Mouse (Mus musculus) intestine, embryonic 16.5 days (tissue): Measurements from ENCODE around the gene Gm43518. TPM values are rescaled to one million over a fixed set of nuclear protein-coding genes. Genes with fewer than 3 reads are reported as not detected.

Experiments
- ATAC-seq: fragments of 200-750 bp; cut with Nextera tagmentation; 2 replicates; pipeline ENCODE4 v1.8.0; 2017; ENCODE audit warnings: moderate TSS enrichment, moderate library complexity
- H3K27ac ChIP-seq: fragments of 300-500 bp; sonication (generic); 2 replicates; pipeline ENCODE4 v1.5.1; 2014; ENCODE audit warnings: mild to moderate bottlenecking, low read length
- H3K27me3 ChIP-seq: fragments of 300-500 bp; sonication (generic); replicated peaks from 2 replicates; pipeline ENCODE4 v1.6.1; 2014; ENCODE audit warnings: low read length, control low read depth, mixed read lengths; ENCODE audit not compliant: control insufficient read depth, insufficient read depth
- H3K36me3 ChIP-seq: fragments of 300-500 bp; sonication (generic); 2 replicates; pipeline ENCODE4 v1.6.1; 2014; ENCODE audit warnings: low read length, control low read depth; ENCODE audit not compliant: control insufficient read depth, insufficient read depth
- H3K4me1 ChIP-seq: fragments of 300-500 bp; sonication (generic); 2 replicates; pipeline ENCODE4 v1.6.1; 2014; ENCODE audit warnings: low read length, control low read depth, mixed read lengths; ENCODE audit not compliant: control insufficient read depth, insufficient read depth
- H3K4me2 ChIP-seq: fragments of 300-500 bp; sonication (generic); 2 replicates; pipeline ENCODE4 v1.6.1; 2014; ENCODE audit warnings: low read depth, low read length, control low read depth
- H3K4me3 ChIP-seq: fragments of 300-500 bp; sonication (generic); 2 replicates; pipeline ENCODE4 v1.5.1; 2014; ENCODE audit warnings: mild to moderate bottlenecking, low read length
- H3K9ac ChIP-seq: fragments of 300-500 bp; sonication (generic); 2 replicates; pipeline ENCODE4 v1.6.1; 2014; ENCODE audit warnings: low read depth, low read length
- H3K9me3 ChIP-seq: fragments of 300-500 bp; sonication (generic); 2 replicates; pipeline ENCODE4 v1.6.1; 2016; ENCODE audit warnings: low read length, control low read depth; ENCODE audit not compliant: control insufficient read depth
- WGBS: fragments of 180-500 bp; shearing (Covaris S2); extraction: QIAGEN DNeasy Blood & Tissue Kit; methylation state at CpG from one replicate; pipeline ENCODE4 v1.1.7; 2014; 5-methylcytosine and 5-hydroxymethylcytosine counted together
- polyA plus RNA-seq: library from polyadenylated mRNA; unstranded; fragments of >200 nt; fragmentation: Nextera tagmentation; extraction: Ambion mirVana; gene quantifications from 2 replicates; pipeline ENCODE4 v1.2.1, GENCODE M21; 2015

The Gm43518 gene
- polyA plus RNA-seq, 1 experiment from 2014 or later = 1.2 TPM

DNA sequence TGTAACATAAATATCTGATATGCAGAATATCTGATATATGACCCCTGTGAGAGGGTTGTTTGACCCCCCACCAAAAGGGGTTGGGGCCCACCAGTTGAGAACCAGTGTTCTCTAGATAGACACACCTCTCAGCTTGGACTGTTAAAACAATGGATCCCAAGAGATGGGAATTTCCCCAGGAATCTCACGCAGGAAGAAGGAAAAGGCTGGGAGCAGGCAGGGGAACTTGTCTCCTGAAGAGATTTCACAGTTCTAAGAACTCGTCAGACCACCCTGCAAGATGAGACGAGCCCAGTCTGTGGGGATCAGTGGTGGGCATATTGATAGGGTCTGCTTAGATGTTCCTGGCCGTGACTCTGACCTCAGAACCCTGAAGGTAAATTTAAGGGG is 52.8 kb downstream of the Gm43518 start:
- no peaks in the 10 kb centered on the region for H3K9me3 ChIP-seq
- no peak overlapping the region for H3K27ac ChIP-seq
- H3K9ac ChIP-seq = no peak overlapping the region
- H3K36me3 ChIP-seq = no peaks in the 10 kb centered on the region
- peaks cover 23% of the 10 kb centered on the region for H3K4me1 ChIP-seq
- H3K4me3 ChIP-seq = no peak overlapping the region
- H3K27me3 ChIP-seq = no peaks in the 10 kb centered on the region
- WGBS = 62% methylated on average over 4 of the region's 4 CpGs
- no peak overlapping the region for H3K4me2 ChIP-seq
- ATAC-seq = no peak

DNA sequence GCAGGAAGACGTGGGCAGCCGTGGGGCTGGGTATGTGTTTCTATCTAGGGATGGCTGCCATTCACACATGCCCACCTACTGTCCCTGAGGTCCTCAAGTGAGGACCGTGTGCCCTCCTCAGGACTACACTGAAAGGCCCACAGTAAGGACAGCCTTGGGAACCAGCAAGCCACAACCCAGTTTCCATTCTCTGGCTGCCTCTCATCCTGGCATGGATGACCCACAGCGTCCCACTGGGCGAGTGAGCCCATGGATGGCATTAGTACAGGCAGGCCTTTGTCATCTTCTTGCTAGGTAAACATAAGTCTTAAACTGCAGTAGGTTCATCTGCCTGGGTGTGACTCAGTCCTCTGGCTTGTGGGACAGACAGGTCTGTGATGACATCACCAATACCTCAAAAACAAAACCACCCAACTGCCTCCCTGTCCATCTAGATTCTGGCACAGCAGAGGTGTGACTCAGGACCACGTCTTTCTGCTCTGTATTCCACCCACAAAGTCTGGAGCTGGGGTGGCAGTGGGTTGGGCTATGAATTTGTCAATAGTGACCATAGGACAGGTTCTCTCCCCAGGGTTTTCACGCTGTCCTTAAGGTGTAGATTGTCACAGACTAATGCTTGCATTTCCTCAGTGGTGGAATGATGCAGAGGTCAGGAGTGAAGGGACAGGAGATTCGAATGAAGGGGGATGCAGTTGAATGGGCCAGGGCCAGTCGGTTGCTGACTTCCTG is 53.5 kb downstream of the Gm43518 start:
- no peak overlapping the region for H3K9ac ChIP-seq
- H3K4me2 ChIP-seq = no peak overlapping the region
- 70% methylated on average over 9 of the region's 9 CpGs for WGBS
- no peaks in the 10 kb centered on the region for H3K9me3 ChIP-seq
- H3K4me3 ChIP-seq = no peak overlapping the region
- no peaks in the 10 kb centered on the region for H3K36me3 ChIP-seq
- no peaks in the 10 kb centered on the region for H3K27me3 ChIP-seq
- ATAC-seq = no peak
- H3K27ac ChIP-seq = no peak overlapping the region
- peaks cover 28% of the 10 kb centered on the region for H3K4me1 ChIP-seq

DNA sequence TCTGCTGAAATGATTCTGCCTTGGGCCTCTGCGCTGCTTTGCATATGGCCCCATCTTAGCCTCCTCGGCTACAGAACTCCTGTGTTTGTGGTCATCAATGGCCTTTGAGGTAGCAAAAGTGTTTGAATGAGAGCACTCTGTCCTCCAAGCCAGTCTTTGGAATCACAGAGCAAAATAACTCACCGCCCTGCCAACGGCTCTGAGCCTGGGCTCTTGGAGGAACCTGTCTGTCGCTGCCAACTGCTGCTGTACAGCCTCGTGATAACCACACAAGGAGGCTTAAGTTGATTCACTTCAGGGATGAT is 54.0 kb downstream of the Gm43518 start:
- no peak overlapping the region for H3K27ac ChIP-seq
- no peak overlapping the region for H3K4me2 ChIP-seq
- no peaks in the 10 kb centered on the region for H3K36me3 ChIP-seq
- WGBS = 75% methylated on average over 6 of the region's 6 CpGs
- H3K9ac ChIP-seq = no peak overlapping the region
- no peak overlapping the region for H3K4me3 ChIP-seq
- H3K27me3 ChIP-seq = no peaks in the 10 kb centered on the region
- H3K9me3 ChIP-seq = no peaks in the 10 kb centered on the region
- no peak for ATAC-seq
- peaks cover 32% of the 10 kb centered on the region for H3K4me1 ChIP-seq

DNA sequence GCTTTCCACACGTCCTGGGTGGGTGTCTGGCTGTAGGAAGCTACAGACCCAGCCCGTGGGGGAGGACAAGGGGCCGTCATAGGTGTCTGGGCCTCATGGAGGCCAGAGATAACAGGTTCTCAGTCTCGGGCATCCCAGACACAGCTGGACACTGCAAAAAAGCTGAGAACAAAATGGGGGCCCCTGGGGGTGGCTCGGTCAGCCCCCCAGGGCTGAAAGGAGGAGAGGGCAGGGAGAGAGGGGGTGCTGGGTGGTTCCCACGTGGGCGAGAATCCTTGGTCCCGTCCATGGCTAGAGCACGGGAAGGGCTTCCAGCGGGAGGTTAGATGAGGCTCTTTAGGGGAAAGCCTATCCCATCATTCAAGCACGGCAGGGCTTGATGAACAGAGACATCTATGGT is 55.6 kb downstream of the Gm43518 start:
- Histone ChIP-seq H3K4me1 (peaks cover 35% of the 10 kb centered on the region), H3K27ac (no peak overlapping the region), H3K27me3 (no peaks in the 10 kb centered on the region), H3K9ac (no peak overlapping the region), H3K4me3 (no peak overlapping the region), H3K36me3 (no peaks in the 10 kb centered on the region), H3K4me2 (no peak overlapping the region), H3K9me3 (no peaks in the 10 kb centered on the region)
- 68% methylated on average over 11 of the region's 11 CpGs for WGBS
- ATAC-seq = no peak

DNA sequence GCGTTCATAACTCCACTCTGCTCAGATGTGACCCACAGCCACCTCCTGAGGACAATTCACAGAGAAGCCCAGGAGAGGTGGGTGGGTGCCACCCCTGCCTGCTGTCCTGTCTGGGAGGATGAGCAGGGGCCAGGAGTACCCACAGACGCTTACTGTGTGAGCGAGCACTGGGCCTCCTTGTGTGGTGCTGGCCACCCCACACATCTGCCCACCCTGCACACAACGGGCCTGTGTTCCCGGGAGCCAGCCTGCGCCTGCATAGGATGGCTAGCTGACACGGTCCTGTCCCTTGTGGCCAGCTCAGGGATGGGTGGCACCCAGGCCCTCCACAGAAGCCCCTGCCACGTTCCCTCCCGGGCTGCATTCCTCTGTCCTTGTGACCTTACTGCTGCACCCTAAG is 58.2 kb downstream of the Gm43518 start:
- no peaks in the 10 kb centered on the region for H3K9me3 ChIP-seq

DNA sequence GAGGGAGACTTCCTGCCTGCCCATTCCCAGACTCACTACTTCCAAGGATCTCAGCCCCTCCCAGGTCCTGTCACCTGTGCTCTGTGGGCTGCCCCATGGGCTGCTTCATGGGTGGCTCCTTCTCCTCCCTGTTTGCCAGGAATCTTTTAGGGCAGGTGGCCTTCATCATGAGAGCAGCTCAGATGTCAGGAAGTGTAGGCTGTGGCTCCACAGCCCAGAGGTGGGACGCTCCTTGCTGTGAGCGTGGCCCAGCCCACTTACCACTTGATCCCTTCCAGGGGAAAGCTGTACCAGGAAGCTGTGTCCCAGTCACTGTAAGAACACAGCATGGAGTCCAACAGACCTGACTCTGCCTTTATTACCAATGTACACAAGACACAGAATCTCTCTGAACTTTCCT is 59.7 kb downstream of the Gm43518 start:
- WGBS = 37% methylated on average over 2 of the region's 2 CpGs
- Histone ChIP-seq H3K36me3 (no peaks in the 10 kb centered on the region), H3K27ac (peak overlapping the region; percentile 91), H3K4me1 (peaks cover 42% of the 10 kb centered on the region), H3K9ac (peak overlapping the region; percentile 50), H3K9me3 (no peaks in the 10 kb centered on the region), H3K4me3 (no peak overlapping the region), H3K27me3 (no peaks in the 10 kb centered on the region), H3K4me2 (no peak overlapping the region)
- ATAC-seq = peak; percentile 90

More for the DNA sequence above, 58.2 kb downstream of the Gm43518 start:
- Histone ChIP-seq H3K27me3 (no peaks in the 10 kb centered on the region), H3K36me3 (no peaks in the 10 kb centered on the region), H3K4me1 (peaks cover 36% of the 10 kb centered on the region), H3K4me2 (no peak overlapping the region), H3K4me3 (no peak overlapping the region), H3K27ac (peak overlapping the region; percentile 31; the same call in 1 of the 2 replicates), H3K9ac (peak overlapping the region; percentile 35; the same call in 1 of the 2 replicates)
- WGBS = 71% methylated on average over 9 of the region's 9 CpGs
- no peak for ATAC-seq

DNA sequence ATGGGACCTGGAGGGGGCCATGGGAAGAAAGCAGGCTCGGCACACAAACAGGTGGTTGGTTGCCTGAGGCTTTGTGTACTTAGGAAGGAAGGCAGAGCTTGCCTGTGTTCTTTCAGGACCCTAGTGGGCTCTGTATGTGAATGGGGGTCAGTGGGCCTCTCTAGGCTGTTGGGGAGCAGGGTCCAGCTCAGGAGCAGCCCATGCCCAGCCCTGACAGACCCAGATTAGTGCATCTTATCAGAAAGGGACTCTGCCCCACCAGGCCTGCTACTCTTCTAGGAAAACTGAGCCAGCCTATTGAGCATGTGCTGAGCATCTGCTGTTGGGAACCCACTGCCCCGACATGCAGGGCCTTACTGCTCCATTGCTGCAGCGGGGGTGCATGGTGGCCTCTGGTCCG is 60.3 kb downstream of the Gm43518 start:
- H3K36me3 ChIP-seq = no peaks in the 10 kb centered on the region
- no peaks in the 10 kb centered on the region for H3K9me3 ChIP-seq
- no peak overlapping the region for H3K4me3 ChIP-seq
- peaks cover 46% of the 10 kb centered on the region for H3K4me1 ChIP-seq
- 0 out of 2 replicates have a peak overlapping the region, but pooled peaks have one; percentile 20 for H3K4me2 ChIP-seq
- peak overlapping the region; percentile 91 for H3K27ac ChIP-seq
- WGBS = 66% methylated on average over 4 of the region's 4 CpGs
- peak; percentile 77 for ATAC-seq
- peak overlapping the region; percentile 50 for H3K9ac ChIP-seq
- no peaks in the 10 kb centered on the region for H3K27me3 ChIP-seq

Other genes with a start within 250 kb of the Gm43518 start
- gene Clip1, start 242.8 kb upstream of the Gm43518 start, polyA plus RNA-seq = 20.6 and 23.7 TPM in 2 replicates
- gene Zcchc8, start 206.3 kb upstream of the Gm43518 start, polyA plus RNA-seq = 50.9 and 54.8 TPM in 2 replicates
- gene Rsrc2, start 178.0 kb upstream of the Gm43518 start, polyA plus RNA-seq = 73.3 and 78.0 TPM in 2 replicates
- 14.6 and 15.1 TPM in 2 replicates for gene Kntc1, start 177.7 kb upstream of the Gm43518 start, polyA plus RNA-seq
- 0.11 TPM in 1 of 2 replicates, not detected in the other for gene Hcar2, start 61.9 kb upstream of the Gm43518 start, polyA plus RNA-seq
- 3.2 and 3.4 TPM in 2 replicates for gene Hcar1, start 47.4 kb upstream of the Gm43518 start, polyA plus RNA-seq
- 96.2 and 115 TPM in 2 replicates for gene Denr, start 20.2 kb upstream of the Gm43518 start, polyA plus RNA-seq
- gene Ccdc62, start 3.3 kb downstream of the Gm43518 start, polyA plus RNA-seq = 5.1 and 5.2 TPM in 2 replicates
- 33.8 and 34.8 TPM in 2 replicates for gene Hip1r, start 46.2 kb downstream of the Gm43518 start, polyA plus RNA-seq
- 25.7 and 27.1 TPM in 2 replicates for gene Vps37b, start 104.9 kb downstream of the Gm43518 start, polyA plus RNA-seq
- gene Abcb9, start 168.4 kb downstream of the Gm43518 start, polyA plus RNA-seq = 2.5 and 3.2 TPM in 2 replicates
- gene Ogfod2, start 184.9 kb downstream of the Gm43518 start, polyA plus RNA-seq = 30.5 and 33.6 TPM in 2 replicates
- gene Arl6ip4, start 188.7 kb downstream of the Gm43518 start, polyA plus RNA-seq = 78.1 and 84.8 TPM in 2 replicates